Mouse (Mus musculus) lung, postnatal 0 days (tissue): ENCODE data around the gene Rbfox1. TPM values are rescaled to one million over a fixed set of nuclear protein-coding genes. Genes with fewer than 3 reads are reported as not detected.

ENCODE experiments used
- ATAC-seq: fragments of 200-750 bp; cut with Nextera tagmentation; 2 replicates; pipeline ENCODE4 v1.8.0; 2017; ENCODE audit warnings: moderate library complexity
- DNase-seq: peaks from one replicate; pipeline ENCODE4 v3.0.0-alpha.2; 2016; ENCODE audit warnings: low spot score
- H3K27ac ChIP-seq: fragments of 300-500 bp; sonication (generic); 2 replicates; pipeline ENCODE4 v1.5.1; 2014; ENCODE audit warnings: antibody characterized with exemption, mild to moderate bottlenecking, low read length, mixed read lengths
- H3K27me3 ChIP-seq: fragments of 300-500 bp; sonication (generic); replicated peaks from 2 replicates; pipeline ENCODE4 v1.6.1; 2014; ENCODE audit warnings: low read length, mixed read lengths; ENCODE audit not compliant: insufficient read depth
- H3K36me3 ChIP-seq: fragments of 300-500 bp; sonication (generic); 2 replicates; pipeline ENCODE4 v1.6.1; 2014; ENCODE audit warnings: low read length, mixed read lengths; ENCODE audit not compliant: insufficient read depth
- H3K4me1 ChIP-seq: fragments of 300-500 bp; sonication (generic); 2 replicates; pipeline ENCODE4 v1.6.1; 2014; ENCODE audit warnings: antibody characterized with exemption, low read depth, low read length, mixed read lengths; ENCODE audit not compliant: insufficient read depth
- H3K4me2 ChIP-seq: fragments of 300-500 bp; sonication (generic); replicated peaks from 2 replicates; pipeline ENCODE4 v1.6.1; 2014; ENCODE audit warnings: low read depth, mild to moderate bottlenecking, low read length, moderate library complexity, mixed read lengths
- H3K4me3 ChIP-seq: fragments of 300-500 bp; sonication (generic); 2 replicates; pipeline ENCODE4 v1.5.1; 2014; ENCODE audit warnings: low read depth, low read length
- H3K9ac ChIP-seq: fragments of 300-500 bp; sonication (generic); replicated peaks from 2 replicates; pipeline ENCODE4 v1.6.1; 2014; ENCODE audit warnings: low read depth, mild to moderate bottlenecking
- H3K9me3 ChIP-seq: fragments of 300-500 bp; sonication (generic); 2 replicates; pipeline ENCODE4 v1.6.1; 2016; ENCODE audit warnings: low read length, mixed read lengths
- CTCF ChIP-seq: IDR thresholded peaks from 2 replicates; pipeline ENCODE4 v1.5.1; 2016; ENCODE audit warnings: antibody characterized with exemption, mild to moderate bottlenecking
- EP300 ChIP-seq: IDR thresholded peaks from 2 replicates; pipeline ENCODE4 v1.6.1; 2016; ENCODE audit warnings: antibody characterized with exemption, mild to moderate bottlenecking, control low read depth
- WGBS: fragments of 180-500 bp; shearing (Covaris S2); extraction: QIAGEN DNeasy Blood & Tissue Kit; methylation state at CpG from one replicate; pipeline ENCODE4 v1.1.7; 2014; 5-methylcytosine and 5-hydroxymethylcytosine counted together
- polyA plus RNA-seq: library from polyadenylated mRNA; unstranded; fragments of >200 nt; fragmentation: Nextera tagmentation; extraction: Ambion mirVana; gene quantifications from 2 replicates; pipeline ENCODE4 v1.2.1, GENCODE M21; 2015

The Rbfox1 gene
- polyA plus RNA-seq, 1 experiment from 2014 or later = 0.25 TPM

DNA sequence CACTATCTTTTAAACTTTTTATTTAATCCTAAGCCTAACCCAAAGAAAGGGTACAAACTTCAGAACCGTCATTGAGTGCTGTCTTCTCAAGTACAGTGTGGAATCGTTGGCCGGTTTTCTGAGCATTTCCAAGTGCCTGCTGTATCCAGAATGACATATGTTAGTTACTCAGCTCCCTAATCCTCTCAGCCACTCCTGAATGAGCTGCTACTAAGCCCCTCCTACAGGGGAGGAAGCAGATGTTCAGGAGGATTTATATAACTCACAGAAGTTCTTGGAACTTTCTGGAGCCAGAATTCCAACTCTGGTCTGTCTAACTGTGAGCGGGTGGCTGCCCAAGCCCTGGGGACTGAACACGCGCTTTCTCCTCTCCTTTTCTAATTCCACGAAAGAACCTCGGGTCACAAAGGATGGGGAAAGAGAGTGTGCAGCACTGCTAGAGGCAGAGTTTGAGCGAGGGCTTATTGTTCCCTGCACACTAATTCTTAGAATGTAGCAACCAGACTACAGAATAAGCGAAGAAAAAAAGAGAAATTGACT lies 446.3 kb downstream of the Rbfox1 start:
- 56% methylated on average over 10 of the region's 10 CpGs for WGBS
- ATAC-seq (no peak), DNase-seq (no peak)
- Histone ChIP-seq H3K9ac (no peak overlapping the region), H3K4me3 (no peak overlapping the region), H3K27me3 (no peaks in the 10 kb centered on the region), H3K4me1 (no peaks in the 10 kb centered on the region), H3K4me2 (no peak overlapping the region), H3K36me3 (no peaks in the 10 kb centered on the region), H3K9me3 (no peaks in the 10 kb centered on the region), H3K27ac (no peak overlapping the region)
- TF ChIP-seq CTCF = no peak
- TF ChIP-seq EP300 = no peak

DNA sequence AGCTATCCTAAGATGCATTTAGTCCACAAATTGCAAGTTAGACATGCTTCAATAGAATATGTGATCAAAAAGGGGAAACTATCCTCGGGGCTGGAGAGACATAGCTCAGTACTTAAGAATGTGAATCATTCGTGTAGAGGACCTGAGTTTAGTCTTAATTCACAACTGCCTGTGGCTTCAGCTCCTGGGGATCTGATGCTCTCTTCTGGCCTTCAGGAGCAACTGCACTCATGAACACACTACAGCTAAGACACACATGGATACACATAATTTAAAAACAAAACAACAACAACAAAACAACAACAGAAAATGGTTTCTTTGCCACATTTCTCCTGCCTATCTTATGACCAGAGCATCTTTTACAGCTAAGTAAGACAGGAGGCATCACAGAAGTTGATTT lies 448.1 kb downstream of the Rbfox1 start:
- no peak for ATAC-seq
- no peak for TF ChIP-seq EP300
- no peak for TF ChIP-seq CTCF
- no peaks in the 10 kb centered on the region for H3K36me3 ChIP-seq
- no peak overlapping the region for H3K9ac ChIP-seq
- no peak overlapping the region for H3K27ac ChIP-seq
- no peaks in the 10 kb centered on the region for H3K27me3 ChIP-seq
- WGBS = 67% methylated on average over 2 of the region's 2 CpGs
- no peak overlapping the region for H3K4me3 ChIP-seq
- H3K4me2 ChIP-seq = no peak overlapping the region
- no peaks in the 10 kb centered on the region for H3K4me1 ChIP-seq
- no peak for DNase-seq
- no peaks in the 10 kb centered on the region for H3K9me3 ChIP-seq

DNA sequence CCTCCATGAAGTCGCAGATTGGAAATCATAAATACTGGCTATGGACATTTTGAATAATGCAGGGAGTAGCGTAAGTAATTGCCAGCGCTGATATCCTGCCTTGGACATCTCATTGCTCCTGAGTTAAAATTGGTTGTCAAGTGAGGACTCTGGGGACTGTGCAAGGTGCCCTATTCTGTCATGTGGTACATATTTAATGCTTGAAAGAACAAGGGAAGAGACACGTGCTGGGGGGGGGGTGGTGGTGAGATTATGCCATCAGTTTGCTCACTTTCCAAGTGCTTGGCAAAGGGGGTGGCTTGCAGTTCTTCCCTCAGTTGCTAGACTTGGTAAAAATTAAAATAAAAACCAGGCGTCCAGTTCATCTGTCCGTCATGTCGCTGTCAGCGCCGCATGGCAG lies 462.9 kb downstream of the Rbfox1 start:
- DNase-seq (no peak), ATAC-seq (no peak)
- Histone ChIP-seq H3K36me3 (no peaks in the 10 kb centered on the region), H3K27me3 (peaks cover 11% of the 10 kb centered on the region), H3K9me3 (no peaks in the 10 kb centered on the region), H3K9ac (no peak overlapping the region), H3K4me1 (no peaks in the 10 kb centered on the region), H3K4me3 (no peak overlapping the region), H3K27ac (no peak overlapping the region), H3K4me2 (no peak overlapping the region)
- WGBS = 34% methylated on average over 9 of the region's 9 CpGs
- TF ChIP-seq CTCF (no peak), EP300 (no peak)

DNA sequence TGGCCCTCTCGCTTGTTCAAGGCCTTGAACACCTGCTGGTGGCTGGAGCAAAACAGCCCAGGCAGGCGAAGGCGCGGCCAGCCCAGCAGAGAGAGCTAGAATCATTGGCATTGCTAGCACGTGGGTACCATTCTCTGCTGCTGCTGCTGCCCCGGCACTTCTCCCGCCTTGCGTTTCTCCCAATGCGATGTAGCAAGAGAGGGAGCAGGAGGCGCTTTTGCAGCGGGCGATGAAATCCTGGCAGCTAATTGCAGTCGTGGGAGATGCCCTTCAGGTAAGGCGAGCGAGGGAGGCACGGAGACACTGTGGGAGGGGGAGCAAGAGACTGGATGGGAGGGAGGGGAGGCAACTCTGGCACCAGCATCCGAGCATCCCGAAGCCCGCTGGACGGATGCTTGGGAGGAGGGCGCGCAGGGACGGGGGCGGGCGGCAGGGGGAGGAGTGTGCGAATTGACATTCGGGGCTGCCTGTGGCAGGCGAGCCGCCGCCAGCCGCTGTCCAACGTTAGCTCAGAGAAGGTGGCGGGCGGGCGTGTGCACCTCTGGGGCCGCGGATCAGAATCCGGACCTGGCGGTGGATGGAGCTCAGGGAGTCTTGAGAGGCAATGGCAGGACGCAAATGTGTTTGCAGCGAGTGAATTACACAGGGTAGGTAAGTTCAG lies 463.6 kb downstream of the Rbfox1 start:
- H3K9ac ChIP-seq = no peak overlapping the region
- no peak for ATAC-seq
- no peak overlapping the region for H3K27ac ChIP-seq
- no peaks in the 10 kb centered on the region for H3K4me1 ChIP-seq
- peak overlapping the region; percentile 28; the same call in 1 of the 2 replicates for H3K4me2 ChIP-seq
- no peak for TF ChIP-seq EP300
- TF ChIP-seq CTCF = no peak
- no peaks in the 10 kb centered on the region for H3K36me3 ChIP-seq
- no peak overlapping the region for H3K4me3 ChIP-seq
- H3K9me3 ChIP-seq = no peaks in the 10 kb centered on the region
- WGBS = 5% methylated on average over 39 of the region's 41 CpGs
- peak; percentile 29 for DNase-seq
- H3K27me3 ChIP-seq = peaks cover 11% of the 10 kb centered on the region

DNA sequence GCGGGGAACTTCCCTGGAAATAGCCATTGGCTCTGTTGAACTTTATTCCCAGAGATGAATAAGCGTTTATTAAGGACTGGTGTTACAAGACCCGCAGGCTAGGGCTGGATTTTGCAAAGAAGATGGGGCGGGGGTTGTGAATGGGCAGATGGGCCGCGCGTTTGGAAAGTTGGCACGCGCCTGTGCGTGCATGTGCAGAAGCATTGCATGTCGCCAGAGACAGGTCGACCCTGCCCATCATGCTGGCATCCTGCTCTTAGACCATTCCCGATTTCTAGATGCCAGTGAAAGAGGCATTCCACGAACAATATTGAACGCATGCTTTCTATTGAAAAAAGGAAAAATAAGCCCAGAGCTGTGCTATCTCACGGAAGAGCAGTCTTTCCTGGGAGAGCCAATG lies 464.2 kb downstream of the Rbfox1 start:
- TF ChIP-seq EP300 (no peak), CTCF (no peak)
- ATAC-seq (no peak), DNase-seq (no peak)
- peak overlapping the region; percentile 28; the same call in 1 of the 2 replicates for H3K4me2 ChIP-seq
- no peaks in the 10 kb centered on the region for H3K9me3 ChIP-seq
- no peak overlapping the region for H3K27ac ChIP-seq
- no peak overlapping the region for H3K4me3 ChIP-seq
- H3K4me1 ChIP-seq = no peaks in the 10 kb centered on the region
- H3K36me3 ChIP-seq = no peaks in the 10 kb centered on the region
- WGBS = 34% methylated on average over 16 of the region's 16 CpGs
- peaks cover 11% of the 10 kb centered on the region for H3K27me3 ChIP-seq
- H3K9ac ChIP-seq = no peak overlapping the region

DNA sequence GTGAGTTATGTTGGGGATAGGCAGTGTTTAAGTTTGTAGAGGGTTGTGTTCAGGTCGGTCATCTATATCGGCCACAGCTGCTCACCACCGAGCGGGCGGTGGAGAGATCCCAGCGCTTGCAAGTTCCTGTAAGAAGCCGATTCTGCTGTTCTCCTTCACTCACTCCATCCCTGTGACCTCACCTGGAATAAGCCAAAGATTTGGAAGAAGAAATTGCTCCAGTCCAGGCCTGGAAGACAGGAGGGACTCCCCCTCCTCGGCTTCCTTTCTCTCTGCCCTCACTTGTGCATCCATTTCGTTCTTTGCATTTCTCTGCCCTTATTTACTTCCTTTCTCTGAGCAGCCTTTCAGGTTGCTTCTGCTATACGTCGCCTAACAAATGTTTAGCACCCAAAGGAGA lies 465.1 kb downstream of the Rbfox1 start:
- no peak for ATAC-seq
- no peak for TF ChIP-seq CTCF
- DNase-seq = no peak
- no peak overlapping the region for H3K9ac ChIP-seq
- no peak overlapping the region for H3K4me2 ChIP-seq
- no peak overlapping the region for H3K4me3 ChIP-seq
- H3K27ac ChIP-seq = no peak overlapping the region
- H3K9me3 ChIP-seq = no peaks in the 10 kb centered on the region
- no peaks in the 10 kb centered on the region for H3K4me1 ChIP-seq
- 83% methylated on average over 11 of the region's 11 CpGs for WGBS
- H3K36me3 ChIP-seq = no peaks in the 10 kb centered on the region
- peaks cover 11% of the 10 kb centered on the region for H3K27me3 ChIP-seq
